Mouse (Mus musculus) MEL (cell line): ENCODE results near the gene Tmem108. TPM values are rescaled to one million over a fixed set of nuclear protein-coding genes. Genes with fewer than 3 reads are reported as not detected.

Experiments used
- DNase-seq: peaks from one replicate; pipeline ENCODE4 v3.0.0; 2011; ENCODE audit warnings: low read depth, low spot score
- H3K27ac ChIP-seq: 2 replicates; pipeline ENCODE4 v1.5.1; 2012; ENCODE audit warnings: low read depth, mild to moderate bottlenecking, control low read depth, low read length, moderate library complexity; ENCODE audit not compliant: control insufficient read depth
- H3K27me3 ChIP-seq, 2 experiments: fragments of 150-350 bp in 1 of 2; sonication (generic) in 1 of 2; 2 replicates each; pipeline ENCODE4 v1.6.1; 2012; ENCODE audit warnings: low read length in 2 of 2, mild to moderate bottlenecking in 2 of 2, improper control_type of control experiment in 1 of 2, moderate library complexity in 1 of 2; ENCODE audit not compliant: insufficient read depth in 2 of 2, control insufficient read depth in 1 of 2
- H3K36me3 ChIP-seq, 2 experiments: 2 replicates each; pipeline ENCODE4 v1.6.1; 2012 to 2014; ENCODE audit warnings: low read length in 2 of 2, improper control_type of control experiment in 1 of 2, inconsistent platforms in 1 of 2, mild to moderate bottlenecking in 1 of 2; ENCODE audit not compliant: insufficient read depth in 2 of 2, control insufficient read depth in 1 of 2
- H3K4me1 ChIP-seq, 2 experiments: fragments of 150-350 bp in 1 of 2; sonication (generic) in 1 of 2; 2 replicates each; pipeline ENCODE4 v1.6.1; 2012; ENCODE audit warnings: low read length in 2 of 2, improper control_type of control experiment in 1 of 2, mild to moderate bottlenecking in 1 of 2; ENCODE audit not compliant: insufficient read depth in 2 of 2, control insufficient read depth in 1 of 2
- H3K4me3 ChIP-seq, 2 experiments: fragments of 150-350 bp in 1 of 2; sonication (generic) in 1 of 2; 2 replicates each; pipeline ENCODE4 v1.5.1; 2012; ENCODE audit warnings: low read depth in 2 of 2, low read length in 2 of 2, mild to moderate bottlenecking in 2 of 2, moderate library complexity in 2 of 2, control low read depth in 1 of 2, improper control_type of control experiment in 1 of 2; ENCODE audit not compliant: control insufficient read depth in 1 of 2, insufficient read depth in 1 of 2
- H3K79me2 ChIP-seq: 2 replicates; pipeline ENCODE4 v1.6.1; 2012; ENCODE audit warnings: mild to moderate bottlenecking, low read length, moderate library complexity; ENCODE audit not compliant: control insufficient read depth, poor library complexity, insufficient read depth
- H3K9ac ChIP-seq: 2 replicates; pipeline ENCODE4 v1.6.1; 2012; ENCODE audit warnings: low read depth, mild to moderate bottlenecking, control low read depth, low read length, moderate library complexity; ENCODE audit not compliant: control insufficient read depth, poor library complexity, severe bottlenecking
- H3K9me3 ChIP-seq: fragments of 150-350 bp; sonication (generic); replicated peaks from 2 replicates; pipeline ENCODE4 v1.6.1; 2012; ENCODE audit warnings: mild to moderate bottlenecking, low read length, improper control_type of control experiment, moderate library complexity; ENCODE audit not compliant: insufficient read depth
- BHLHE40 ChIP-seq: IDR thresholded peaks from 2 replicates; pipeline ENCODE4 v1.6.1; 2012; ENCODE audit warnings: low read depth, mild to moderate bottlenecking, inconsistent platforms, low read length, improper control_type of control experiment, borderline replicate concordance
- CHD2 ChIP-seq: IDR thresholded peaks from 2 replicates; pipeline ENCODE4 v1.6.1; 2011; ENCODE audit warnings: low read length, improper control_type of control experiment
- CTCF ChIP-seq, 3 experiments: IDR thresholded peaks in 2 of 3; conservative IDR thresholded peaks in 1 of 3; 2 replicates each; pipeline ENCODE4 v1.5.1; 2011 to 2012; ENCODE audit warnings: low read length in 3 of 3, low read depth in 2 of 3, mild to moderate bottlenecking in 2 of 3, improper control_type of control experiment in 1 of 3, inconsistent platforms in 1 of 3, mixed read lengths in 1 of 3, moderate library complexity in 1 of 3; ENCODE audit not compliant: control insufficient read depth in 1 of 3, insufficient read depth in 1 of 3, poor library complexity in 1 of 3, severe bottlenecking in 1 of 3
- E2F4 ChIP-seq: IDR thresholded peaks from 2 replicates; pipeline ENCODE4 v1.6.1; 2011; ENCODE audit warnings: low read depth, low read length, improper control_type of control experiment, borderline replicate concordance
- EP300 ChIP-seq, 2 experiments: IDR thresholded peaks; 2 replicates each; pipeline ENCODE4 v1.6.1; 2011; ENCODE audit warnings: improper control_type of control experiment in 2 of 2, low read length in 2 of 2, low read depth in 1 of 2, mild to moderate bottlenecking in 1 of 2
- ETS1 ChIP-seq: IDR thresholded peaks from 2 replicates; pipeline ENCODE4 v1.6.1; 2012; ENCODE audit warnings: low read depth, mild to moderate bottlenecking, inconsistent platforms, low read length, improper control_type of control experiment, moderate library complexity
- GATA1 ChIP-seq: IDR thresholded peaks from 2 replicates; pipeline ENCODE4 v1.6.1; 2011; ENCODE audit warnings: low read depth, low read length, improper control_type of control experiment
- HCFC1 ChIP-seq: IDR thresholded peaks from 2 replicates; pipeline ENCODE4 v1.6.1; 2012; ENCODE audit warnings: low read depth, mild to moderate bottlenecking, inconsistent platforms, low read length, improper control_type of control experiment, moderate library complexity
- JUND ChIP-seq: IDR thresholded peaks from 2 replicates; pipeline ENCODE4 v1.6.1; 2011; ENCODE audit warnings: low read depth, mild to moderate bottlenecking, improper control_type of control experiment, low read length
- KAT2A ChIP-seq: conservative IDR thresholded peaks from 2 replicates; pipeline ENCODE4 v1.6.1; 2012; ENCODE audit warnings: low read depth, low read length, improper control_type of control experiment, inconsistent platforms
- MYC ChIP-seq: IDR thresholded peaks from 2 replicates; pipeline ENCODE4 v1.6.1; 2011; ENCODE audit warnings: low read depth, mild to moderate bottlenecking, low read length, improper control_type of control experiment, moderate library complexity
- POLR2A ChIP-seq, 2 experiments: IDR thresholded peaks; 2 replicates each; pipeline ENCODE4 v1.6.1; 2011 to 2012; ENCODE audit warnings: low read length in 2 of 2, mild to moderate bottlenecking in 2 of 2, control low read depth in 1 of 2, improper control_type of control experiment in 1 of 2, low read depth in 1 of 2, moderate library complexity in 1 of 2; ENCODE audit not compliant: control insufficient read depth in 1 of 2, insufficient read depth in 1 of 2, poor library complexity in 1 of 2
- POLR2AphosphoS5 ChIP-seq: IDR thresholded peaks from 2 replicates; pipeline ENCODE4 v1.6.1; 2012; ENCODE audit warnings: low read depth, borderline replicate concordance, mild to moderate bottlenecking, inconsistent platforms, low read length, moderate library complexity, mixed read lengths
- RAD21 ChIP-seq: IDR thresholded peaks from 2 replicates; pipeline ENCODE4 v1.6.1; 2011; ENCODE audit warnings: mild to moderate bottlenecking, low read depth, low read length, improper control_type of control experiment
- RCOR1 ChIP-seq: IDR thresholded peaks from 2 replicates; pipeline ENCODE4 v1.6.1; 2012; ENCODE audit warnings: low read depth, mild to moderate bottlenecking, inconsistent platforms, low read length, improper control_type of control experiment
- SIN3A ChIP-seq: IDR thresholded peaks from 2 replicates; pipeline ENCODE4 v1.6.1; 2012; ENCODE audit warnings: low read length, improper control_type of control experiment, inconsistent platforms
- SMC3 ChIP-seq: IDR thresholded peaks from 2 replicates; pipeline ENCODE4 v1.6.1; 2011; ENCODE audit warnings: low read depth, low read length, improper control_type of control experiment
- TAL1 ChIP-seq: IDR thresholded peaks from 2 replicates; pipeline ENCODE4 v1.6.1; 2012; ENCODE audit warnings: mild to moderate bottlenecking, inconsistent platforms, low read length, moderate library complexity, mixed read lengths
- TBP ChIP-seq: IDR thresholded peaks from 2 replicates; pipeline ENCODE4 v1.8.0; 2011; ENCODE audit warnings: low read depth, low read length, improper control_type of control experiment
- TCF12 ChIP-seq: IDR thresholded peaks from 2 replicates; pipeline ENCODE4 v1.6.1; 2014; ENCODE audit warnings: low read depth, mild to moderate bottlenecking, inconsistent platforms, low read length, improper control_type of control experiment, moderate library complexity
- UBTF ChIP-seq: IDR thresholded peaks from 2 replicates; pipeline ENCODE4 v1.6.1; 2012; ENCODE audit warnings: low read depth, mild to moderate bottlenecking, inconsistent platforms, low read length, improper control_type of control experiment, moderate library complexity, borderline replicate concordance; ENCODE audit not compliant: insufficient read depth
- USF1 ChIP-seq: IDR thresholded peaks from 2 replicates; pipeline ENCODE4 v1.6.1; 2014; ENCODE audit warnings: low read depth, mild to moderate bottlenecking, inconsistent platforms, low read length, improper control_type of control experiment, moderate library complexity
- USF2 ChIP-seq, 2 experiments: IDR thresholded peaks; 2 replicates each; pipeline ENCODE4 v1.6.1; 2011 to 2012; ENCODE audit warnings: improper control_type of control experiment in 2 of 2, low read length in 2 of 2, borderline replicate concordance in 1 of 2, inconsistent platforms in 1 of 2, low read depth in 1 of 2, mild to moderate bottlenecking in 1 of 2; ENCODE audit not compliant: insufficient read depth in 1 of 2
- polyA plus RNA-seq, 2 experiments: library from polyadenylated mRNA; stranded (reverse) in 1 of 2; unstranded in 1 of 2; fragments of >175 nt in 1 of 2; fragments of >200 nt in 1 of 2; gene quantifications; 2 replicates each; pipeline versions ENCODE4 v1.2.1 to v1.2.4; 2012; ENCODE audit warnings: low replicate concordance in 2 of 2, low read depth in 1 of 2; ENCODE audit not compliant: insufficient read length in 2 of 2, insufficient read depth in 1 of 2, missing spikeins in 1 of 2
- total RNA-seq: library from RNA; depleted of rRNA; stranded (reverse); fragments of 300-350 nt; gene quantifications from 2 replicates; pipeline ENCODE4 v1.2.3, GENCODE M21; 2012

Gene Tmem108
- total and polyA plus RNA-seq, 3 experiments = not detected

GRCm38 (mm10) chr9:103485606-103486005 lies 276.0 kb downstream of the Tmem108 start:
- no peaks in the 10 kb centered on the region for H3K27me3 ChIP-seq
- no peaks in the 10 kb centered on the region for H3K4me1 ChIP-seq
- H3K36me3 ChIP-seq = no peaks in the 10 kb centered on the region
- H3K79me2 ChIP-seq = no peaks in the 10 kb centered on the region
- no peak for TF ChIP-seq KAT2A
- TF ChIP-seq E2F4 = no peak
- no peak for TF ChIP-seq HCFC1
- TF ChIP-seq CTCF (IDR thresholded peaks at IDR 0.05 in 2 of 3, conservative IDR thresholded peaks at IDR 0.05 in 1 of 3; ENCODE audit: control insufficient read depth in 1 of 3, insufficient read depth in 1 of 3, low read depth in 2 of 3, low read length in 3 of 3, poor library complexity in 1 of 3, severe bottlenecking in 1 of 3) = no peak
- no peak for TF ChIP-seq TCF12
- no peak for TF ChIP-seq SMC3
- TF ChIP-seq SIN3A = no peak
- no peak for TF ChIP-seq MYC
- no peak for TF ChIP-seq ETS1
- TF ChIP-seq RCOR1 = no peak
- TF ChIP-seq CHD2 = no peak
- DNase-seq = no peak
- H3K4me3 ChIP-seq = no peak overlapping the region
- no peak overlapping the region for H3K9ac ChIP-seq
- H3K27ac ChIP-seq = no peak overlapping the region
- no peaks in the 10 kb centered on the region for H3K9me3 ChIP-seq

- Histone ChIP-seq H3K36me3 (no peaks in the 10 kb centered on the region), H3K9ac (no peak overlapping the region), H3K4me3 (no peak overlapping the region), H3K27me3 (no peaks in the 10 kb centered on the region), H3K27ac (no peak overlapping the region), H3K79me2 (no peaks in the 10 kb centered on the region), H3K9me3 (no peaks in the 10 kb centered on the region), H3K4me1 (no peaks in the 10 kb centered on the region)
- no peak for TF ChIP-seq TCF12
- TF ChIP-seq POLR2A (IDR thresholded peaks at IDR 0.05; ENCODE audit: control insufficient read depth in 1 of 2, insufficient read depth in 1 of 2, low read depth in 1 of 2, low read length in 2 of 2, poor library complexity in 1 of 2) = no peak
- TF ChIP-seq HCFC1 = no peak
- TF ChIP-seq UBTF = no peak
- no peak for TF ChIP-seq BHLHE40
- no peak for TF ChIP-seq MYC
- TF ChIP-seq TAL1 = no peak
- no peak for TF ChIP-seq CHD2
- no peak for TF ChIP-seq GATA1
- TF ChIP-seq TBP = no peak
- TF ChIP-seq ETS1 = no peak
- TF ChIP-seq RAD21 = no peak
- no peak for TF ChIP-seq POLR2AphosphoS5
- TF ChIP-seq EP300 (IDR thresholded peaks at IDR 0.05; ENCODE audit: low read depth in 1 of 2, low read length in 2 of 2) = no peak
- no peak for TF ChIP-seq CTCF (IDR thresholded peaks at IDR 0.05 in 2 of 3, conservative IDR thresholded peaks at IDR 0.05 in 1 of 3; ENCODE audit: control insufficient read depth in 1 of 3, insufficient read depth in 1 of 3, low read depth in 2 of 3, low read length in 3 of 3, poor library complexity in 1 of 3, severe bottlenecking in 1 of 3)
- no peak for TF ChIP-seq E2F4
- TF ChIP-seq JUND = no peak
- TF ChIP-seq USF2 (IDR thresholded peaks at IDR 0.05; ENCODE audit: borderline replicate concordance in 1 of 2, insufficient read depth in 1 of 2, low read depth in 1 of 2, low read length in 2 of 2) = no peak
- TF ChIP-seq USF1 = no peak
- DNase-seq = no peak
These were observed 280.9 kb downstream of the Tmem108 start for GRCm38 (mm10) chr9:103480603-103481220.
